Mouse (Mus musculus): ENCODE measurements around the gene Notum. TPM values are rescaled to one million over a fixed set of nuclear protein-coding genes. Genes with fewer than 3 reads are reported as not detected.
A peak's percentile ranks its signal among the peaks of the same experiment; 100 is the strongest.

Notum gene
- polyA plus RNA-seq, 1 experiment, result 0.43 TPM

- peaks cover 78% of the 10 kb centered on the region for H3K79me2 ChIP-seq (ENCODE audit: control insufficient read depth, insufficient read depth)
- H3K27me3 ChIP-seq (ENCODE audit: control insufficient read depth, insufficient read depth, insufficient read length), result no peaks in the 10 kb centered on the region
- no peak overlapping the region for H3K4me3 ChIP-seq (ENCODE audit: insufficient read depth, poor library complexity, severe bottlenecking)
- peaks cover 19% of the 10 kb centered on the region for H3K79me3 ChIP-seq (ENCODE audit: low read depth)
- H3ac ChIP-seq (ENCODE audit: control insufficient read depth, insufficient read length, low read depth), result no peak overlapping the region
- TF ChIP-seq USF1 (IDR thresholded peaks at IDR 0.05; ENCODE audit: low read depth), result no peak
- no peak for TF ChIP-seq MYOD1 (IDR thresholded peaks at IDR 0.05; ENCODE audit: control insufficient read depth, insufficient read length, low read depth)
- TF ChIP-seq CTCF (IDR thresholded peaks at IDR 0.05; ENCODE audit: control insufficient read depth, insufficient read depth, insufficient read length), result no peak
- no peak for TF ChIP-seq CEBPB (IDR thresholded peaks at IDR 0.05; ENCODE audit: low read depth)
- no peak for TF ChIP-seq MYOG (IDR thresholded peaks at IDR 0.05; ENCODE audit: control insufficient read depth, extremely low read depth, insufficient read length)
- TF ChIP-seq MAX (IDR thresholded peaks at IDR 0.05), result no peak
- no peak for TF ChIP-seq FOSL1 (IDR thresholded peaks at IDR 0.05; ENCODE audit: insufficient read depth, low read length, poor library complexity, severe bottlenecking)
- peaks cover 52% of the 10 kb centered on the region for H3K36me3 ChIP-seq (ENCODE audit: control insufficient read depth, insufficient read depth)
Measured at GRCm38 (mm10) chr11:120695641-120696040, 34.7 kb upstream of the Notum start.

DNA sequence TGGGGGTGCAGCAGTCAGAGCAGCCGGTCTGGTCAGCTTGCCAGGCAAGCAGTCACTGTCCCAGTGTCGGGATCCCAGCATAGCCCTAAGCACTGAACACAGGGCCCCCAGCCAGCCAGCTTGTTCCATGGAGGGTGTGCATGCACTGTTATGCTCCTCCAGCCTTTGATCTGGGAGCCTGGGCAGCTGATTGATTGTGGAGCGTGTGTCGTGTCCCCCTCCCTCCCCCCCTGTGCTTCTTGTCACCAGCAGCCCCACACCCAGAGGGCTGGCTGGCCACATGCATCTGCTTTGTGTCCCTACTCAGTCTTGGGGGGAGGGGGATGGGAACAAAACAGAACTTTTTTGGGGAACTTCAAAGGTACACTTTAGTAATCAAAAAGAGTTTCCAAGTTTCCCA lies 34.2 kb upstream of the Notum start:
- H3ac ChIP-seq (ENCODE audit: control insufficient read depth, insufficient read length, low read depth), result no peak overlapping the region
- peaks cover 19% of the 10 kb centered on the region for H3K79me3 ChIP-seq (ENCODE audit: low read depth)
- H3K36me3 ChIP-seq (ENCODE audit: control insufficient read depth, insufficient read depth), result peaks cover 52% of the 10 kb centered on the region
- no peaks in the 10 kb centered on the region for H3K27me3 ChIP-seq (ENCODE audit: control insufficient read depth, insufficient read depth, insufficient read length)
- peaks cover 74% of the 10 kb centered on the region for H3K79me2 ChIP-seq (ENCODE audit: control insufficient read depth, insufficient read depth)
- no peak overlapping the region for H3K4me3 ChIP-seq (ENCODE audit: insufficient read depth, poor library complexity, severe bottlenecking)
- no peak for TF ChIP-seq CTCF (IDR thresholded peaks at IDR 0.05; ENCODE audit: control insufficient read depth, insufficient read depth, insufficient read length)

- TF ChIP-seq MYOD1 (IDR thresholded peaks at IDR 0.05; ENCODE audit: control insufficient read depth, insufficient read length, low read depth) (no peak), USF1 (IDR thresholded peaks at IDR 0.05; ENCODE audit: low read depth) (no peak), MYOG (IDR thresholded peaks at IDR 0.05; ENCODE audit: control insufficient read depth, extremely low read depth, insufficient read length) (no peak)
- Histone ChIP-seq H3ac (ENCODE audit: control insufficient read depth, insufficient read length, low read depth) (no peak overlapping the region), H3K27me3 (ENCODE audit: control insufficient read depth, insufficient read depth, insufficient read length) (no peaks in the 10 kb centered on the region), H3K79me2 (ENCODE audit: control insufficient read depth, insufficient read depth) (peaks cover 58% of the 10 kb centered on the region), H3K4me3 (ENCODE audit: insufficient read depth, poor library complexity, severe bottlenecking) (no peak overlapping the region), H3K36me3 (ENCODE audit: control insufficient read depth, insufficient read depth) (peaks cover 67% of the 10 kb centered on the region), H3K79me3 (ENCODE audit: low read depth) (peaks cover 14% of the 10 kb centered on the region)
Measured at GRCm38 (mm10) chr11:120693461-120693860, 32.5 kb upstream of the Notum start.

DNA sequence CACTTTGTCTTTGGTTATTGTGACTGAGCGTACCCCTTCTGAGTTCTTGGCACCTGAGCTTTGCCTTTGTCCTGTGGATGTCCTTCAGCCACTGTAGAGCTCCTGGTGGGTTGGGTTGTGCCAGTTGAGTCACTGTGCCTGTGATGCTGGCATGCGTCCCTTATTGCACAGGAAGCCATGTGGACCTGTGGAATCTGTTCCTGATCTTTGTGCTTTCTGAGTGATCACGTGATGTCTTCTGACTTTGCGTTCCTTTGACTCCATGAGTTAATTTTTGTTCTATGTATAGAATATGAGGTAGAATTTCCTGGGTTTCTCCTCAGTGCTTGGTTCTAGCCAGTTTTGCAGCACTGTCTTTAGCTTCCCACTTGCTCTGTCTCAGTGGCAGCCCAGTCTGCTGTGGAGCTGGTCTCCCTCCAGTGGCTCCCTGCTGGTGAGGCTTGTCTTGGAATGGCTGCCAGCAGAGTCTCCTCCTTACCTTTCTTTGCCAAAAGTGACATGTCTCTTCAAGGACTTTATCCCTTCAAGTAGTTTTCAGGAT lies 31.6 kb upstream of the Notum start:
- Histone ChIP-seq H3K27me3 (ENCODE audit: control insufficient read depth, insufficient read depth, insufficient read length) (no peaks in the 10 kb centered on the region), H3K4me3 (ENCODE audit: insufficient read depth, poor library complexity, severe bottlenecking) (no peak overlapping the region), H3K79me3 (ENCODE audit: low read depth) (peaks cover 14% of the 10 kb centered on the region), H3K79me2 (ENCODE audit: control insufficient read depth, insufficient read depth) (peaks cover 58% of the 10 kb centered on the region), H3ac (ENCODE audit: control insufficient read depth, insufficient read length, low read depth) (no peak overlapping the region), H3K36me3 (ENCODE audit: control insufficient read depth, insufficient read depth) (peaks cover 73% of the 10 kb centered on the region)
- TF ChIP-seq USF1 (IDR thresholded peaks at IDR 0.05; ENCODE audit: low read depth), result peak; percentile 64
- TF ChIP-seq MYOG (IDR thresholded peaks at IDR 0.05; ENCODE audit: control insufficient read depth, extremely low read depth, insufficient read length), result no peak

GRCm38 (mm10) chr11:120689365-120689764 lies 28.4 kb upstream of the Notum start:
- TF ChIP-seq MYOD1 (IDR thresholded peaks at IDR 0.05; ENCODE audit: control insufficient read depth, insufficient read length, low read depth) (no peak), USF1 (IDR thresholded peaks at IDR 0.05; ENCODE audit: low read depth) (no peak), CEBPB (IDR thresholded peaks at IDR 0.05; ENCODE audit: low read depth) (no peak), CTCF (IDR thresholded peaks at IDR 0.05; ENCODE audit: control insufficient read depth, insufficient read depth, insufficient read length) (no peak), MAX (IDR thresholded peaks at IDR 0.05) (no peak), MYOG (IDR thresholded peaks at IDR 0.05; ENCODE audit: control insufficient read depth, extremely low read depth, insufficient read length) (no peak), FOSL1 (IDR thresholded peaks at IDR 0.05; ENCODE audit: insufficient read depth, low read length, poor library complexity, severe bottlenecking) (no peak)
- H3K79me3 ChIP-seq (ENCODE audit: low read depth), result peaks cover 7% of the 10 kb centered on the region
- H3K79me2 ChIP-seq (ENCODE audit: control insufficient read depth, insufficient read depth), result peaks cover 31% of the 10 kb centered on the region
- H3K4me3 ChIP-seq (ENCODE audit: insufficient read depth, poor library complexity, severe bottlenecking), result no peak overlapping the region
- no peaks in the 10 kb centered on the region for H3K27me3 ChIP-seq (ENCODE audit: control insufficient read depth, insufficient read depth, insufficient read length)
- peaks cover 71% of the 10 kb centered on the region for H3K36me3 ChIP-seq (ENCODE audit: control insufficient read depth, insufficient read depth)
- no peak overlapping the region for H3ac ChIP-seq (ENCODE audit: control insufficient read depth, insufficient read length, low read depth)

DNA sequence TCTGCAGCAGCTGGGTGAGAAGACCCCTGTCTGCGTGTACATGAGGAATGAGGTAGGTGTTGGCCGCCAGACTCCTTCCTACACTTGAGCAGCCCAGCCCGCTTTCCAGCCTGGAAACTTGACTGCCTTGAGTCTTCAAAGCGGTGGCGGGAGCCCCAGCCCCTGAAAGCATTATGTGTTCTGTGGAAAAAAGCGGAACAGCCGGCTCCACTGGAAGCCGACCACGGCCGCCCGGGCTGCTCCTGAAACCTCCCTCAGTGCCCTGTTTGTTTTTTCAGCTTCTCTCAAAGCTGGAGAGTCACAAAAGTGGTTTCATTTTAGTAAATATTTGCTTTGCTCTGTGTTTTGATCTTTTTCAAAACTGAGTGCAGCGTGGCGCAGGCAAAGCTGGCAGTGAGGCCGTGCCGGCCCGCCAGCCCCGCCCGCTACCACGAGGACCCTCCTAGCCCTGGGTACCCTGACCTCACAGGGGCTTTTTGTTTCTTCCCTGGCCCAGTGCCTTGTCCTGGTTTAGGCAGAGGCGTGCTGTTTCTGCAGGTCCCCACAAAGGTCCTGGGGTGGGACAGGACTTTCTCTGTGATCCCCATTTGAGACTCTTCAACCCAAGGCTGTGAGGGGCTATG lies 25.8 kb upstream of the Notum start:
- no peaks in the 10 kb centered on the region for H3K27me3 ChIP-seq (ENCODE audit: control insufficient read depth, insufficient read depth, insufficient read length)
- H3K36me3 ChIP-seq (ENCODE audit: control insufficient read depth, insufficient read depth), result peaks cover 63% of the 10 kb centered on the region
- H3ac ChIP-seq (ENCODE audit: control insufficient read depth, insufficient read length, low read depth), result no peak overlapping the region
- no peak for TF ChIP-seq USF1 (IDR thresholded peaks at IDR 0.05; ENCODE audit: low read depth)
- no peak for TF ChIP-seq FOSL1 (IDR thresholded peaks at IDR 0.05; ENCODE audit: insufficient read depth, low read length, poor library complexity, severe bottlenecking)
- no peak for TF ChIP-seq MAX (IDR thresholded peaks at IDR 0.05)
- TF ChIP-seq CEBPB (IDR thresholded peaks at IDR 0.05; ENCODE audit: low read depth), result no peak
- no peak for TF ChIP-seq MYOD1 (IDR thresholded peaks at IDR 0.05; ENCODE audit: control insufficient read depth, insufficient read length, low read depth)
- TF ChIP-seq CTCF (IDR thresholded peaks at IDR 0.05; ENCODE audit: control insufficient read depth, insufficient read depth, insufficient read length), result no peak
- no peak for TF ChIP-seq MYOG (IDR thresholded peaks at IDR 0.05; ENCODE audit: control insufficient read depth, extremely low read depth, insufficient read length)
- peaks cover 22% of the 10 kb centered on the region for H3K79me2 ChIP-seq (ENCODE audit: control insufficient read depth, insufficient read depth)
- no peak overlapping the region for H3K4me3 ChIP-seq (ENCODE audit: insufficient read depth, poor library complexity, severe bottlenecking)
- peaks cover 10% of the 10 kb centered on the region for H3K79me3 ChIP-seq (ENCODE audit: low read depth)
